Mouse (Mus musculus): ENCODE measurements around the gene Etv2.

DNA sequence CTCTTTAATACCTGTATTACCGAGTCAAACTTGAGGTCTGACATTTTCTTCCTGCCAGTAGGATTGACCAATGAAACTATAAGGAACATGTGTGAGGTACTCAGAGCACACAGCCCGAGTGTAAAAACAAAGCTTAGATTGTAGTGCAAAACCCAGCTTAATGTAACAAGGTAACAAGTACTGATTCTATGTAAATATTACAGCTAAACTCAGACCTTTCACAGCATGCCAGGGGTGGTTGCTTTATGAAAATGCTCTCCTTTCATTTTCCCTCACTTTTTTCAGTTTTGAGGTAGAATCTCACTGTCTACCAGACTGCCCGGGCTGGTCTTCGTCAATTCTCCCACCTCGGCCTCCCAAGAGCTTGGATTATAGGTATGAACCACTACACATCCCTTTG, 39.6 kb downstream of the Etv2 start:
- TF ChIP-seq POLR2A (IDR thresholded peaks at IDR 0.05; ENCODE audit: low read depth, low read length) (no peak), CTCF (IDR thresholded peaks at IDR 0.05; ENCODE audit: extremely low read depth, insufficient read length, insufficient replicate concordance, low read depth, low read length) (no peak)

Data from small intestine, adult 2 months (tissue).